Mouse (Mus musculus) spleen, adult 2 months (tissue): ENCODE data around the gene Trim33.

Experiments used
- CTCF ChIP-seq: fragments of 200-500 bp; IDR thresholded peaks from 2 replicates; pipeline ENCODE4 v1.5.1; 2011; ENCODE audit warnings: mild to moderate bottlenecking, inconsistent platforms; ENCODE audit not compliant: insufficient read depth, insufficient read length, insufficient replicate concordance; ENCODE audit errors: extremely low read depth
- POLR2A ChIP-seq: fragments of 200-500 bp; IDR thresholded peaks from 2 replicates; pipeline ENCODE4 v1.6.1; 2011; ENCODE audit warnings: low read depth, low read length, inconsistent platforms

- TF ChIP-seq POLR2A (no peak), CTCF (no peak)
These were observed 126.0 kb downstream of the Trim33 start for GRCm38 (mm10) chr3:103405135-103405534.
